10 mouse cellular contexts compared by ENCODE assay signal in genomic region chr5:139798168-139798900, GRCm38 (mm10). TPM values are rescaled to one million over a fixed set of nuclear protein-coding genes. Genes with fewer than 3 reads are reported as not detected.
DNase-seq lines count a peak whose midpoint lies in the region; ATAC-seq and TF ChIP-seq lines count a peak whose summit lies in the region.
"Had no signal": no experiment of that assay in that cellular context is flagged by ENCODE, and none has a peak within 500 bp of the region (broad histone marks: within the 10 kb centered on the region; RNA-seq: fewer than 3 reads in every experiment).

No protein-coding gene starts in this region.

- H3K4me2 ChIP-seq in heart, embryonic 12.5 days, result peak overlapping the region; percentile 97
- peak overlapping the region; percentile 31 for H3K4me2 ChIP-seq in intestine, embryonic 16.5 days (ENCODE audit: low read depth, low read length)
- peak overlapping the region; percentile 30 for H3K4me2 ChIP-seq in neural tube, embryonic 11.5 days (ENCODE audit: low read depth)

- intact Hi-C loops in heart, postnatal 25 days (cut with DNase I), result no loop called here
- intact Hi-C loops in left cerebral cortex, adult 2 months (cut with DNase I), result no loop called here

- peak overlapping the region; percentile 71 for H3K9ac ChIP-seq in heart, embryonic 12.5 days
- H3K9ac ChIP-seq in intestine, embryonic 16.5 days (ENCODE audit: low read depth, low read length), result peak overlapping the region; percentile 25; the same call in 1 of the 2 replicates
- H3K9ac ChIP-seq in neural tube, embryonic 11.5 days (ENCODE audit: low read length), result peak overlapping the region; percentile 3; the same call in 1 of the 2 replicates

- H3K9me3 ChIP-seq in heart, embryonic 12.5 days (replicated peaks), result no peaks in the 10 kb centered on the region
- no peaks in the 10 kb centered on the region for H3K9me3 ChIP-seq in forebrain, embryonic 10.5 days
- H3K9me3 ChIP-seq in intestine, embryonic 16.5 days (ENCODE audit: control insufficient read depth, low read length), result no peaks in the 10 kb centered on the region
- no peaks in the 10 kb centered on the region for H3K9me3 ChIP-seq in neural tube, embryonic 11.5 days (ENCODE audit: control insufficient read depth, low read length)

- TF ChIP-seq CTCF in left cerebral cortex, adult 2 months (IDR thresholded peaks at IDR 0.05), result no peak

- peak overlapping the region; percentile 97 for H3K27ac ChIP-seq in heart, embryonic 12.5 days (ENCODE audit: poor library complexity, severe bottlenecking)
- H3K27ac ChIP-seq in forebrain, embryonic 10.5 days, result peak overlapping the region; percentile 85
- H3K27ac ChIP-seq in intestine, embryonic 16.5 days (ENCODE audit: low read length), result peak overlapping the region; percentile 48; the same call in 1 of the 2 replicates
- peak overlapping the region; percentile 75 for H3K27ac ChIP-seq in neural tube, embryonic 11.5 days (ENCODE audit: low read depth, low read length)
- no peak overlapping the region for H3K27ac ChIP-seq in left cerebral cortex, adult 2 months

- H3K36me3 ChIP-seq in heart, embryonic 12.5 days, result peaks cover 30% of the 10 kb centered on the region
- H3K36me3 ChIP-seq in forebrain, embryonic 10.5 days (replicated peaks), result peaks cover 28% of the 10 kb centered on the region
- peaks cover 12% of the 10 kb centered on the region; the same call in 1 of the 2 replicates for H3K36me3 ChIP-seq in intestine, embryonic 16.5 days (ENCODE audit: control insufficient read depth, insufficient read depth, low read length)
- peaks cover 4% of the 10 kb centered on the region; the same call in 1 of the 2 replicates for H3K36me3 ChIP-seq in neural tube, embryonic 11.5 days (ENCODE audit: control insufficient read depth, insufficient read depth, low read length)

- H3K4me3 ChIP-seq in heart, embryonic 12.5 days, result peak overlapping the region; percentile 29
- peak overlapping the region; percentile 38 for H3K4me3 ChIP-seq in forebrain, embryonic 10.5 days
- H3K4me3 ChIP-seq in intestine, embryonic 16.5 days (ENCODE audit: low read length), result peak overlapping the region; percentile 8; the same call in 1 of the 2 replicates
- H3K4me3 ChIP-seq in neural tube, embryonic 11.5 days (ENCODE audit: low read depth, low read length), result peak overlapping the region; percentile 0; the same call in 1 of the 2 replicates
- no peak overlapping the region for H3K4me3 ChIP-seq in left cerebral cortex, adult 2 months

- no peak for ATAC-seq in heart, embryonic 12.5 days (ENCODE audit: insufficient number of reproducible peaks, low FRiP score)
- no peak for ATAC-seq in intestine, embryonic 16.5 days
- peak; percentile 36; the same call in 1 of the 2 replicates for ATAC-seq in neural tube, embryonic 11.5 days (ENCODE audit: insufficient read depth, low FRiP score, low TSS enrichment)

- WGBS in heart, embryonic 12.5 days, result 45% methylated on average over 12 of the region's 12 CpGs
- WGBS in forebrain, embryonic 10.5 days, result 58% methylated on average over 12 of the region's 12 CpGs
- 42% methylated on average over 10 of the region's 12 CpGs for WGBS in intestine, embryonic 16.5 days
- WGBS in neural tube, embryonic 11.5 days, result 35% methylated on average over 10 of the region's 12 CpGs

- no peak for DNase-seq in heart, postnatal 25 days (ENCODE audit: low spot score)
- no peak for DNase-seq in forebrain, embryonic 10.5 days (ENCODE audit: extremely low spot score, low spot score)
- DNase-seq in neural tube, embryonic 11.5 days (ENCODE audit: low spot score), result no peak
- DNase-seq in layer of hippocampus, adult 8-10 months (ENCODE audit: low spot score in 2 of 2), result no peak
- no peak for DNase-seq in right cerebral cortex, postnatal 14 days
- DNase-seq in left cerebral cortex, adult 2 months (ENCODE audit: extremely low spot score in 1 of 2, low spot score in 2 of 2), result no peak

- H3K27me3 ChIP-seq in heart, embryonic 12.5 days (replicated peaks), result no peaks in the 10 kb centered on the region
- no peaks in the 10 kb centered on the region for H3K27me3 ChIP-seq in forebrain, embryonic 10.5 days (ENCODE audit: poor library complexity, severe bottlenecking)
- H3K27me3 ChIP-seq in intestine, embryonic 16.5 days (replicated peaks; ENCODE audit: control insufficient read depth, insufficient read depth, low read length), result no peaks in the 10 kb centered on the region
- H3K27me3 ChIP-seq in neural tube, embryonic 11.5 days (ENCODE audit: control insufficient read depth, insufficient read depth, low read length), result no peaks in the 10 kb centered on the region
- H3K27me3 ChIP-seq: CH12.LX had no signal

- peaks cover 91% of the 10 kb centered on the region for H3K4me1 ChIP-seq in heart, embryonic 12.5 days (replicated peaks)
- peaks cover 73% of the 10 kb centered on the region for H3K4me1 ChIP-seq in forebrain, embryonic 10.5 days
- peaks cover 54% of the 10 kb centered on the region for H3K4me1 ChIP-seq in intestine, embryonic 16.5 days (ENCODE audit: control insufficient read depth, insufficient read depth, low read length)
- peaks cover 26% of the 10 kb centered on the region for H3K4me1 ChIP-seq in neural tube, embryonic 11.5 days (ENCODE audit: control insufficient read depth, insufficient read depth, low read length)

RNA-seq across cellular contexts. Expression of gene Mafk, which starts 7.0 kb away (rescaled TPM):
- 24.4 and 25.2 TPM in 2 replicates for polyA plus RNA-seq in heart, embryonic 12.5 days (2016; fragmentation: Nextera tagmentation; extraction: Ambion mirVana)
- 10 to 100 TPM; 30.2 to 30.9 TPM for total RNA-seq in heart, postnatal 25 days (2021)
- polyA plus RNA-seq in forebrain, embryonic 10.5 days (2016; fragmentation: Nextera tagmentation; extraction: Ambion mirVana), result 9.8 and 10.1 TPM in 2 replicates
- 25.0 and 25.2 TPM in 2 replicates for polyA plus RNA-seq in intestine, embryonic 16.5 days (2015; fragmentation: Nextera tagmentation; extraction: Ambion mirVana)
- polyA plus RNA-seq in neural tube, embryonic 11.5 days (2014; fragmentation: Nextera tagmentation; extraction: Ambion mirVana), result 7.0 and 8.3 TPM in 2 replicates
- total RNA-seq in layer of hippocampus, adult 8-10 months (2022), result 10 to 100 TPM in 2 of 4 experiments, 1 to 10 TPM in 2; 9.2 to 16.4 (median 10.5) TPM
- total RNA-seq in left cerebral cortex, adult 2 months (2021), result 10 to 100 TPM in 1 of 2 experiments, 1 to 10 TPM in 1; 8.9 to 11.5 TPM

RNA-seq across cellular contexts. Expression of gene Tmem184a, which starts 21.4 kb away (rescaled TPM):
- 0.41 and 0.42 TPM in 2 replicates for polyA plus RNA-seq in heart, embryonic 12.5 days (2016; fragmentation: Nextera tagmentation; extraction: Ambion mirVana)
- under 1 TPM; 0.16 to 0.17 TPM for total RNA-seq in heart, postnatal 25 days (2021)
- 1.4 and 1.8 TPM in 2 replicates for polyA plus RNA-seq in forebrain, embryonic 10.5 days (2016; fragmentation: Nextera tagmentation; extraction: Ambion mirVana)
- 120 and 151 TPM in 2 replicates for polyA plus RNA-seq in intestine, embryonic 16.5 days (2015; fragmentation: Nextera tagmentation; extraction: Ambion mirVana)
- polyA plus RNA-seq in neural tube, embryonic 11.5 days (2014; fragmentation: Nextera tagmentation; extraction: Ambion mirVana), result 0.70 and 1.0 TPM in 2 replicates
- 1 to 10 TPM in 1 of 4 experiments, under 1 TPM in 3; 0.37 to 1.1 (median 0.68) TPM for total RNA-seq in layer of hippocampus, adult 8-10 months (2022)
- total RNA-seq in left cerebral cortex, adult 2 months (2021), result under 1 TPM; 0.58 to 0.63 TPM

RNA-seq across cellular contexts. Expression of gene Ints1, which starts 22.9 kb away (rescaled TPM):
- 24.2 and 32.7 TPM in 2 replicates for polyA plus RNA-seq in heart, embryonic 12.5 days (2016; fragmentation: Nextera tagmentation; extraction: Ambion mirVana)
- total RNA-seq in heart, postnatal 25 days (2021), result 10 to 100 TPM; 43.3 to 47.3 TPM
- polyA plus RNA-seq in forebrain, embryonic 10.5 days (2016; fragmentation: Nextera tagmentation; extraction: Ambion mirVana), result 41.0 and 43.2 TPM in 2 replicates
- polyA plus RNA-seq in intestine, embryonic 16.5 days (2015; fragmentation: Nextera tagmentation; extraction: Ambion mirVana), result 18.8 and 18.9 TPM in 2 replicates
- polyA plus RNA-seq in neural tube, embryonic 11.5 days (2014; fragmentation: Nextera tagmentation; extraction: Ambion mirVana), result 33.4 and 35.9 TPM in 2 replicates
- total RNA-seq in layer of hippocampus, adult 8-10 months (2022), result 100 to 1,000 TPM in 1 of 4 experiments, 10 to 100 TPM in 3; 80.3 to 100 (median 97.2) TPM
- 100 to 1,000 TPM in 1 of 2 experiments, 10 to 100 TPM in 1; 91.9 to 102 TPM for total RNA-seq in left cerebral cortex, adult 2 months (2021)

RNA-seq across cellular contexts. Expression of gene Gm26938, which starts 27.9 kb away (rescaled TPM):
- polyA plus RNA-seq in heart, embryonic 12.5 days (2016; fragmentation: Nextera tagmentation; extraction: Ambion mirVana), result not detected in 2 replicates
- total RNA-seq in heart, postnatal 25 days (2021), result not detected
- polyA plus RNA-seq in forebrain, embryonic 10.5 days (2016; fragmentation: Nextera tagmentation; extraction: Ambion mirVana), result 0.31 TPM in 1 of 2 replicates, not detected in the other
- not detected in 2 replicates for polyA plus RNA-seq in intestine, embryonic 16.5 days (2015; fragmentation: Nextera tagmentation; extraction: Ambion mirVana)
- polyA plus RNA-seq in neural tube, embryonic 11.5 days (2014; fragmentation: Nextera tagmentation; extraction: Ambion mirVana), result 0.41 TPM in 1 of 2 replicates, not detected in the other
- not detected for total RNA-seq in layer of hippocampus, adult 8-10 months (2022)
- not detected for total RNA-seq in left cerebral cortex, adult 2 months (2021)
- total RNA-seq: CH12.LX; hematopoietic stem cell, adult 5-6 weeks had no signal

RNA-seq across cellular contexts. Expression of gene Psmg3, which starts 28.4 kb away (rescaled TPM):
- 39.1 and 42.3 TPM in 2 replicates for polyA plus RNA-seq in heart, embryonic 12.5 days (2016; fragmentation: Nextera tagmentation; extraction: Ambion mirVana)
- 10 to 100 TPM; 10.2 to 11.1 TPM for total RNA-seq in heart, postnatal 25 days (2021)
- polyA plus RNA-seq in forebrain, embryonic 10.5 days (2016; fragmentation: Nextera tagmentation; extraction: Ambion mirVana), result 99.7 and 103 TPM in 2 replicates
- 67.6 and 80.3 TPM in 2 replicates for polyA plus RNA-seq in intestine, embryonic 16.5 days (2015; fragmentation: Nextera tagmentation; extraction: Ambion mirVana)
- 71.9 and 79.8 TPM in 2 replicates for polyA plus RNA-seq in neural tube, embryonic 11.5 days (2014; fragmentation: Nextera tagmentation; extraction: Ambion mirVana)
- 10 to 100 TPM; 17.6 to 19.2 (median 18.5) TPM for total RNA-seq in layer of hippocampus, adult 8-10 months (2022)
- 10 to 100 TPM; 18.0 to 20.3 TPM for total RNA-seq in left cerebral cortex, adult 2 months (2021)

Comparison
In these comparisons a context has a peak if more than half of its experiments do, and no peak if none do; other contexts are left out.
1. H3K4me2 ChIP-seq: peak in every context shown above with its lines; median percentile 97 in heart, embryonic 12.5 days; 31 in intestine, embryonic 16.5 days; 30 in neural tube, embryonic 11.5 days.
2. H3K9ac ChIP-seq: peak in every context shown above with its lines; median percentile 71 in heart, embryonic 12.5 days; 25 in intestine, embryonic 16.5 days; 3 in neural tube, embryonic 11.5 days.
3. RNA of gene Tmem184a, which starts 21.4 kb away (polyA plus RNA-seq): 120 to 151 TPM in intestine, embryonic 16.5 days; 1.4 to 1.8 TPM in forebrain, embryonic 10.5 days, 0.70 to 1.0 TPM in neural tube, embryonic 11.5 days and 0.41 to 0.42 TPM in heart, embryonic 12.5 days; every median in the first group is over 10 times any median in the second.